Mouse (Mus musculus) lung, postnatal 0 days (tissue): ENCODE measurements around the gene Mreg.

Experiments used
- CTCF ChIP-seq: IDR thresholded peaks from 2 replicates; pipeline ENCODE4 v1.5.1; 2016; ENCODE audit warnings: antibody characterized with exemption, mild to moderate bottlenecking
- EP300 ChIP-seq: IDR thresholded peaks from 2 replicates; pipeline ENCODE4 v1.6.1; 2016; ENCODE audit warnings: antibody characterized with exemption, mild to moderate bottlenecking, control low read depth

DNA sequence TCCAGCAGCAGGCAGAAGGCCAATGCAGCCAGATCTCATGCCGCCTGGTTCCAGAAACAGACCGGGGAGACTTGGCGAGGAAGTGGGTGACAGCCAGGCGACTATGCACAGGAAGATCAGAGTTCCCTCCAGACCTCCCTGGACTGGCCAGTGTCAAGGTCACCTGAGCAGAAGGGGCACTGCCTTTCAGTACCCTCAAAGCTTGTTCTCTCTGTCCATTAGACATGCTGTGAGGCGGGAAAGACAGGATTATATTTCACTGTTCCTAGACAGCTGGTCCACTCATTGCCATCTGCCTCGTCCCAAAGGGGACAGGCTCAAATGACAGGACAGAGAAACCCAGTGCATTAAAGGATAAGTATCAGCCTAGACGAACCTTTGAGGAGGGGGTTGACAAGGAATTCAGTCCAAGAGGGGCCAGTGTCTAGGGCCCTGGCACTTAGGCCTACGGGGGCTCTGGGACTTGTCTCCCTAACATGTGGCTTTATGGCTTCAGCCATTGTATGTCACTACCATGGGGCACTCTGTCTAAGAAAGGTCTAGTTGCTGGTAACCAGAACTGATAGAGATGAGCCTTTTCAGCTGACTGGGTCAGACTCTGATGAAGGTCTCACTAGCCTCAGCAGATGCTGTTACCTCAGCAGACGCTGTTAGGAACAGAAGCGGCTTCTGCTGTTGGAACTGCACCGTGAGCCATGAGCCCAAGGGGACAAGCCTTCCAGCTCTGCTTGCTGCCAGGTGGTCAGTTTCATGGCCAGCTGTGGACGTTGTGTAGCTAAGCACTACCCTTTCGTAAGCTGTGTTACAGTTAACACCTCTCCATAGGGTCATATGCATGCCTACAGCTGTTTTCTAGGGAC, 40.9 kb downstream of the Mreg start:
- TF ChIP-seq CTCF (no peak), EP300 (no peak)
